Mouse (Mus musculus) urinary bladder, adult 18-20 months (tissue): ENCODE data around the gene Eef1akmt2.
A peak's percentile ranks its signal among the peaks of the same experiment; 100 is the strongest.

Experiments
- DNase-seq, 2 experiments: peaks; one replicate each; pipeline ENCODE4 v3.0.0; 2022; ENCODE audit warnings: low spot score in 2 of 2, mixed read lengths in 2 of 2

Eef1akmt2 gene

GRCm38 (mm10) chr7:132873043-132873442 is 20.6 kb upstream of the Eef1akmt2 start:
- DNase-seq: no peak

GRCm38 (mm10) chr7:132866316-132866715 is 13.8 kb upstream of the Eef1akmt2 start:
- DNase-seq: no peak

DNA sequence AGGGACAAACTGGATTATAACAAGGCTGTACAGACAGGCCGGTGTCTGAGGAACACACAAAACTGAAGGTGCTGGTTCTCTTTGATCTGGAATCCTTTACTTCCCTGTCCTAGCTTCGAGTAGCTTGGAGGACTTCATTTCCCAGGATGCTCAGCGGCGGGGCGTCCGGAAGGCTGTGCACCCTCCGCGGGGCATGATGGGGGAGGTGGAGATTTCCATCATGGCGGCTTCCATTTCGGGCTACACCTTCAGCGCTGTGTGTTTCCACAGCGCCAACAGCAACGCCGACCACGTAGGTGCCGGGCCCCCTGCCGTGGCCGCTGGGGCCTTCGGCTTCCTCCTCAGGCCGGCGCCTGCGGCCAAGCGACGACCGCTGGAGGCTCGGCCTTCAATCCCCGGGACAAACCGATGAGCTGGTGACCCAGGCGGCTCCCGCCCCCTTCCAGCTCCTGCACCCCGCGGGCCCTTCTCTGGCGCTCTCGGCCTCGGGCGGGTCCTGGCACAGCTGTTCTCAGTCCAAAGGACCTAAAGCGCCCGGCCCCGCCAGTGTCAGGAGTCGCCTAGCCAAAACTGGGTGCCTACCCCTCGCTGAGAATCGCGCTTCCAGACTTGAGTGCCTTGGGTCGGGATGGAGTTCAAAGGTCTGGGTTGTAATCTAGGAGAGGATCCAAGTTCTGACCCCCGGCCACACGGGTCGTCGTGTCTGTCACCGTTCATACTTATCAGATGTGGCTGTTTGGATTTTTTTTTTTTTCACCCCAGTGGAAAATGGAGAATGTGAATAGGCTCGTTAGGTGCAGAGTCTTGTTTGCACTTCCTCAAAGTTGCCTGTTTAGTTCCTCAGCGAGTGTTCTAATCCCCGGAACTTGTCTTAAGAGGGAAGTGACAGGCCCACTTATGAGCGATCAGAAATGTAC is 6.8 kb upstream of the Eef1akmt2 start, which contains the start of gene Abraxas2:
Abraxas2 (plus strand) TSS at position 184 of the 917 bp plus-strand sequence.
- DNase-seq: peak; percentile 86 to 87

- no peak for DNase-seq
Observed at GRCm38 (mm10) chr7:132858043-132858608, 5.7 kb upstream of the Eef1akmt2 start.

DNA sequence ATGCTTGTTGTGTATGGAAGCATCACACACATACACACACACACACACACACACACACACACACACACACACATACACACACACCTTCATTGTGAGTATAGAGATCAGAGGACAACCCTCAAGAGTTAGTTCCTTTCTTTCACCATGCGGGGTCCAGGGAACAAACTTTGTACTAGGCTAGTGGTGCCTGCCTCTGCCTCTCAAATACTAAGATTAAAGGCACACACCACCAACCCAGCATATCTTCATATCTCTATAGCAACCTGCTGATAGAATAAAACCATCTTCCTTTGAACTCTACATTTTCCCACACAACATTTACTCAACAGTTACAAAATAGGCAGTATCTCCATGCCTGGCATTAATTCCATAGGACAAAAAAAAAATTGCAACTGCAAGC is 3.6 kb upstream of the Eef1akmt2 start:
- DNase-seq: no peak

DNA sequence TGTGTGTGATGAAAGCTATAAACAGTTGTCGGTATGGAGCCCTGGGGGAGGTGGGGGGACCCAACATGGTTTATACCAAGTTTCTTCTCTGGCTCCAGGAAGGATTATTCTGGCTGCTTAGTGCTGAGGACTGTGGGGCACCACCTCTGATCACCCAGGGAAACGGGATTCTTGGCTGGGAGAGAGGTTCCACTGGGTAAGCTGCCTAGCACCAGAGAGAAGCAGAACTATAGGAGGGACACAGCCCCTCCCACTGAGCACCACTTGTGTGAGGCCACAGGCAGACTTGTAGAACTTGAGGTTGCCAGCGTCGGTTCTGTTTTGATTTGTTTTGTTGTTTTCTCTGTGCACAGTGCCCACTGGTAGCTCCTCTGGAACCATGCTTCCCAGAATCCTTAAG is 1.5 kb upstream of the Eef1akmt2 start:
- DNase-seq: no peak

DNA sequence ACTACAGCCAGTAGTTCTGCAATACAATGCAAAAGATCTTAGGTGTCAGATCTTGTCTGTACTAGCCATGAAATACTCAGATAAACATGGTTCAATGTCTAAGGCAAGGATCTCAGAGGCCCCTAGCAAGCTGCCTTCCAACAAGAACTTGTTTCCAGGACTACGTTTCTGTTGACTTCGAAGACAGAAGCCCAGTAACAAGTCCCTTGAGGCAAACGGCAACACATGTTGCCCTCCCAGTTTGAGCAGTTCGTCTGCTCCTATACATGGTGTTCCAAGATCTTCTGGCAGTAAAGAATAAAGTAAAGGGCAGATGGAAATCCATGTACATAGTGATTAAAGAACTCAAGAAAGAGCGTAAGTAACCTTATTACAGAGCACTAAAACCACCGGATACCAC is 888 bp upstream of the Eef1akmt2 start:
- DNase-seq: no peak

- DNase-seq: no peak
Observed at GRCm38 (mm10) chr7:132843152-132843551, 9.3 kb downstream of the Eef1akmt2 start.

- no peak for DNase-seq
Observed at GRCm38 (mm10) chr7:132842455-132842854, 10.0 kb downstream of the Eef1akmt2 start.

- no peak for DNase-seq
Observed at GRCm38 (mm10) chr7:132841287-132841686, 11.2 kb downstream of the Eef1akmt2 start.

DNA sequence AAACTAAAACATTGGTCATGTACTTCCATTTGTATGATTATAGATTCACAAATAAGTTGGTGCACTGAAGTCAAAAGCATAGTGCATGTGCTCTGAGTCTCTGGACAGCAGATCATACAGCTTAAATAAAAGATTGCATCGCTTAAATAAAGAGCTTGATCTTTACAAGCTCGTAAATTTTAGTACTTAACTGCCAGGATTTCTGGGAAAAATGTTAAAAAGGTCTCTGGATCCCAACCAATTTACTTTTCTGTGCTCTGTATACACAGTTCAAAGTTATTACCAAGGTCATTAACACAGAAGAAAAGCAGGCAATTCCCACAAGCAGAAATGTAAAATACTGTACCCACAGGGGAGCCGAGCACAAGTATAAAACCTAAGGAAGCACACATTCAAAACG is 21.5 kb downstream of the Eef1akmt2 start:
- DNase-seq: no peak

DNA sequence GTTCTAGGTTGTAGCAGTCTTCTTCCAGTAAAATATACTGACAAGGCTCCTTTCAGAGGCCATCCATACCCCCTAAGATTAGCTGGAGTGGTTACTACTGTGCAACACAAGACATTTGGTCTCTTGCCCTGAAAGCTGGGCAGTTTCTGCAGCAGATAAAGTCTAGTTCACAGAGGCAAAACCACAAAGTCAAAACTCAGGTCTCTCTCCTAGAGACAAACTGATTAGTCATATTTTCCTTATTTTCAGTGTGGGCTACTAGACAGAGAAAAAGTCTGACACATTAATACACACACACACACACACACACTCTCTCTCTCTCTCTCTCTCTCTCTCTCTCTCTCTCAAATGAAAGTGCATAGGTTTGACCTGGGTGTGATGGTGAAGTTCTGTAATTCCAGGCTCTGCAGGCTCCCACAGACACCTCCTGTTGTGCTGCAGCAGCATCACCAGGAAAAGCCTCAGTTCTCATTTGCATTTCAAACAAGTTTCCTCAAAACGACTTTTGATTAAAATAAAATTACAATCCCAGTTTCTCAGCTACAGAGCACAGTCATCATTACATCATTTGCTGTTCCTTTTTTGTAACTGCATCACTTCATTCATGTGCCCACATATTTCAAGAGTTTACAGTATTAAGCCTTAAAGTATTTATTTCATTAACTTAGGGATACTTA is 28.0 kb downstream of the Eef1akmt2 start:
- DNase-seq: no peak

DNA sequence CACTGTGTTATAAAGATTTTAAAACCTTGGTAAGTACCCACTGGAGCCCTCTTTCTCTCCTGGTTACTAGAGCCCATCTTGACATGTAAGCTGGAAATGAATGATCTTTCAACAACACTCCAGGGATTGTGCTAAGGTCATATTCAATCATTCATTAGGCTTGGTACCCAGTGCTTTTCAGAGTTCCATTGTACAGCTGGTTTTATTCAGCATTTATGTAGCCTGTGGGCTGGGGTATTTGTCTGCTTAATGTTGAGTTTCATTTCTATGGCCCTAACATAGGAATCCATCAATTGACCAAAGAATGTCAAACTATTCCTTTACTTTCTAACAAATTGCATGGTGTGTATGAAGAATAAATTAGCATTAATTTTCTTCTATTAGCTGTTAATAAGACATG is 28.6 kb downstream of the Eef1akmt2 start:
- DNase-seq: no peak

DNA sequence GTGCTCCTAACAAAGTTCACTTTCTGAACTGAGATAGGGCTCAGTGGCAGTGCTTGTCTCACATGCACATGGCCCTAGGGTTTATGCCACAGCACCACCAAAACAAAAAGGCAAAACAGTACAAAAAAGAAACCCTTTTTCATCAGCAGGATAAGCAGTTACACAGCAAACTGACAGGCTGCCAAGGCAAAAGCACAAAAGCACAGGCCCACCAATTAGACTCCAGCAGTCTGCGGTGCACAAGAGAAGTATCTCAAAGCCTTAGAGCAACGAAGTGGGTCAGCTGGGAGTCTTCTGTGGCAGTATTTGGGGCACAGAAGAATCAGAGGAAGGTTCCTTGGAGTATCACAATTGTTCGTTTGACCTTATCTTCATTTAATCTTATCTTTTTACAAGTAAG is 31.8 kb downstream of the Eef1akmt2 start:
- DNase-seq: no peak

DNA sequence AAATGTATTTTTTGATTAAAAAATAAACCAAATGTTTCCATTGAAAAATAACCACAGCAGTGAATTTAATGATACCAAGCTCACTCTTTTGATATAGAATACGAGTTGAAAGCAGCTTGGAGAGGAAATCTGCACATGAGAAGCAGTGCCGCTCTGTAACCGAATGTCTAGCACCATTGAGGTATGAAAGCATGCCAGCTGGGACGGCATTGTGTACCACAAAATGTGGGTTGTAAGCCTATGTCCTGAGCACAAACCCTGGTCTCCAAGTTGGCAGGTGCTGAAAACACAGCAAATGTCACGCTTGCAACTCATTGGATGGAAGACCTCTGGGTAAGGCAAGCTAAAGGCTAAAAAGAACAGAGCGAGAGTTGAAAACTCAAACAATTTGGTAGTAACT is 35.4 kb downstream of the Eef1akmt2 start:
- DNase-seq: no peak

GRCm38 (mm10) chr7:132816528-132816927 is 35.9 kb downstream of the Eef1akmt2 start:
- no peak for DNase-seq

- DNase-seq: no peak
Observed at GRCm38 (mm10) chr7:132815081-132815480, 37.4 kb downstream of the Eef1akmt2 start.

DNA sequence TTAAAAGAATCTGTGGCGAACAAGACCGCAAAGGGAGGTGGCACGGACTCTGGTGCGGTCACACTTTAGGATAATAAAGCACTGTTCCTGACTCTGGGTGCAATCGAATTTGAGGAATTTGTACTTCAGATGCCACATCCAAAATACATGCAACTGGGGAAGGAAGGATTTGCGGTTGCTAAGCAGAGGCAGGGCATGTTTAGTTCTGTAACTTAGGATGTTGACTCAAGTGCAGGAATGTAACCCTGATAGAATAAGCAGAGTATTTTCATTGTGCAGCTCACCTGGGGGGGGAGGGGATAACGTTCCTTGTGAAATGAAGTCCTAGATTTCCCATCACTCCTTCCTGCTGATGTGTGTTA is 38.4 kb downstream of the Eef1akmt2 start:
- DNase-seq: no peak

GRCm38 (mm10) chr7:132813416-132814088 is 38.9 kb downstream of the Eef1akmt2 start, which contains the start of gene Fam53b:
Fam53b (minus strand) TSS chr7:132813886.
- peak; percentile 54 to 77 for DNase-seq

DNA sequence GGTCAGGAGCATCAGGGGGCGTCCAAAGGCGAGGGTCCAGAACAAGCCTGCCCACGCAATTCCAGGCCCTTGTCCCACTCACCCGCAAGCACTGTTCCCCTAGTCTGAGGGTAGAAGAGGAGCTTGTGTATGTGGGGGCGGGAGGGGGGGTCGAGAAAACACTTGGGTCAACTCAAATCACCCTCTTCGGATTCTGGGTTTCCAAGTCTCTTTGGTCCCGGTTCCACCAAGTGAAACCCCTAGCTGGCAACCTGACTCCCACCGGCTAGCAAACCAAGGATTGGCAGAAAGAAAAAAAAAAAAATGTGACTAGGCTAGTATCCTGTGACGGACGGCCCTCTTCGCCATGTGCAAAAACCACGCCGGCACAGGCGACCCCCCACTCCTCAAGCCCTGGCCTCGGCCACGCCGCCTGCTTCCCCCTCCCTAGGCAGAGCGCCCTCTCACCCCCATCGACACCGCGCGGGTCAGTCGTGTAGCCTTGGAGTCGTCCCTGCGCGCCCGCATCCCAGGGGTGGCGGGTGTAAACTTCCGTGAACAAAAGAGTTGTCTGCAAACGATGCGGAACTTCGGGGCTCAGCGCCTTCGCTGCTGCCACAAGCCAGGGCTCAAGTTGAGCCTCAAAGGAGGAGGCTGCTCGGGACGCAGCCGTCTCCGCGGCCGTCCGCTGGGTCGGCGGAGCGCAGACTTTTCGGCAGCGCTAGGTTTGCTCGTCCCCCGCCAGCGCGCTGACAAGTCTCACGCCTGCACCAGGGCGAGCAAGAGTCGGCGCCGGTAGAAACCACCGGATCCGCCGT is 39.7 kb downstream of the Eef1akmt2 start:
- DNase-seq: peak; percentile 53 to 71
